Mouse (Mus musculus): Measurements from ENCODE around the gene Mpzl1. TPM values are rescaled to one million over a fixed set of nuclear protein-coding genes. Genes with fewer than 3 reads are reported as not detected.

Mpzl1 gene
- polyA plus RNA-seq, 1 experiment from 2014 or later: 149 TPM

DNA sequence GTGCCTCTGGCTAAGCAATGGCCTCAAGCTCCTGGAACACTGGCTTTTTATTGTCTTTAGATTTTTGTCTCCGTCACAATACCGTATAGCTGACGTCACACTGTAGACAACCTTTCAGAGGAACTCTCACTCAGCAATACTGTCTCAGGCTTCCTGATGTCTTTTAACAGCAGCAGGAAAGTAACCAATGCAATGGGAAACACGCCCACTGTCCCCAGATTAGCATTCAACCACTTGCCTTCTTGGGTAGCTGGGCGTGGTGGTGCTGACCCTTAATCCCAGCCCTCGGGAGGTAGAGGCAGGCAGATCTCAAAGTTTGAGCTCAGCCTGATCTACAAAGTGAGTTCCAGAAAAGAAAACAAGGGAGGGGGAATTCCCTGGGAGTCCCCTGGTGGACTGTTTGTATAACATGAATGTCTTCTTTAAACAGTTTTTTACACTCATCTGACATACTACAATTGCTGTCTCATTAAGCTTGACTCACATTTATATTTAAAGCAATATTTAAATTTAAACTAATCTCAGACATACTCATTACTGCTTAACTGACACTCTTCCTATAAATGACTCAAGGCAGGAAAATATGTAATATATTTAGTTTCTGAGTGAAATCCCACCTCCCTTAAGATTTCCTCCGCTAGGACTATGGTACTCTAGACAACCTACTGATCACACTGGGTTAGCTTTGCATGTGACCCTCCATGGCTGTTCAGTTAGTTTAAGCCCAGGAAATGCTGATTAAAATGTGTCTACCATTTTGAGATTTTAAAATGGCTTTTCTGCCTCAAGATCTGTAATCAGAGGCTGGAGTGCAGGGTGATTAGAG, 24.6 kb downstream of the Mpzl1 start:
- DNase-seq (ENCODE audit: low spot score) (peak; percentile 51), ATAC-seq (peak; percentile 45)
- H3K36me3 ChIP-seq (ENCODE audit: insufficient read depth, low read length): no peaks in the 10 kb centered on the region; the same call in 1 of the 2 replicates
- no peak overlapping the region for H3K4me3 ChIP-seq (ENCODE audit: low read depth, low read length)
- no peaks in the 10 kb centered on the region for H3K9me3 ChIP-seq (ENCODE audit: low read length)
- WGBS: 47% methylated on average over 7 of the region's 7 CpGs
- H3K4me2 ChIP-seq (replicated peaks; ENCODE audit: low read depth, low read length): no peak overlapping the region
- H3K27ac ChIP-seq (ENCODE audit: low read length): peak overlapping the region; percentile 59; the same call in 1 of the 2 replicates
- no peak overlapping the region for H3K9ac ChIP-seq (replicated peaks; ENCODE audit: low read depth)
- H3K4me1 ChIP-seq (ENCODE audit: insufficient read depth, low read depth, low read length): peaks cover 6% of the 10 kb centered on the region; the same call in 1 of the 2 replicates
- no peaks in the 10 kb centered on the region for H3K27me3 ChIP-seq (replicated peaks; ENCODE audit: insufficient read depth, low read length)
- TF ChIP-seq EP300 (IDR thresholded peaks at IDR 0.05) (no peak), CTCF (IDR thresholded peaks at IDR 0.05) (peak; percentile 47)

DNA sequence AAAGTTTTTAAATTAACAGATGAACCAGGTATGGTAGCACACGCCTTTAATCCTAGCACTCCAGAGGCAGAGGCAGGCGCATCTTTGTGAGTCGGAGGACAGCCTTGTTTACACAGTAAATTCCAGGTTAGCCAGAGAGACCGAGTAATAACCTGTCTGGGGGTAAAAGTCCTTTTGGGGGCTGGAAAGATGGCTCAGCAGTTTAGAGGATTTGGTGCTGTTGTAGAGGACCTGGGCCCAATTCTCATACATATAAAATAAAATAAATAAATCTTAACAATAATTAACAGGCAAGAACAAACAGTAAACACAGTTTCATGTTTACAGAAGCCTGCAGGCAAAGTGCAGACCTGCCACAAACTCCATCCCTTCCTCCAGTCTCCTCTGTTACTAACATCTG, 25.4 kb downstream of the Mpzl1 start:
- no peak for TF ChIP-seq CTCF (IDR thresholded peaks at IDR 0.05)
- TF ChIP-seq EP300 (IDR thresholded peaks at IDR 0.05): no peak
- DNase-seq (ENCODE audit: low spot score) (no peak), ATAC-seq (no peak)
- Histone ChIP-seq H3K36me3 (ENCODE audit: insufficient read depth, low read length) (no peaks in the 10 kb centered on the region; the same call in 1 of the 2 replicates), H3K4me2 (replicated peaks; ENCODE audit: low read depth, low read length) (no peak overlapping the region), H3K4me3 (ENCODE audit: low read depth, low read length) (no peak overlapping the region), H3K27me3 (replicated peaks; ENCODE audit: insufficient read depth, low read length) (no peaks in the 10 kb centered on the region), H3K27ac (ENCODE audit: low read length) (no peak overlapping the region), H3K9me3 (ENCODE audit: low read length) (no peaks in the 10 kb centered on the region), H3K9ac (replicated peaks; ENCODE audit: low read depth) (no peak overlapping the region), H3K4me1 (ENCODE audit: insufficient read depth, low read depth, low read length) (peaks cover 6% of the 10 kb centered on the region; the same call in 1 of the 2 replicates)
- 60% methylated on average over 4 of the region's 4 CpGs for WGBS

DNA sequence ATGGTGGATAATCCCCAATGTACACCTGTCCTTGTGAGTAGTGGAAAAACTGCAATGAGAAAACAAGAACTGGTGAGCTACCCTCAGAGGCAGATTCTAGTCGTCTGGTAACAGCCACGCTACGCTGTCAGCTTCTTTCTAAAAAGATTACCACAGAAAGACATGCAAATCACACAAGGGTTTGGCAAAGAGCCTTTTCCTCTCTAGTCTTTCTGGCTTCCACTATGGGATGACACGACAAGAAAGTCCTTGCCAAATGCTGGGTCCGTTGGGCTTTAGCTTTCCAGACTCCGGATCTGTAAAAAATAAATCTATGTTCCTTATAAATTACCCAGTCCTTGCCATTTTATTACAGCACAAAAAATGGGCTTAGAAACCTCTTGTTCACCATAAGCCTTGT, 28.6 kb downstream of the Mpzl1 start:
- Histone ChIP-seq H3K4me1 (ENCODE audit: insufficient read depth, low read depth, low read length) (peaks cover 5% of the 10 kb centered on the region; the same call in 1 of the 2 replicates), H3K36me3 (ENCODE audit: insufficient read depth, low read length) (peaks cover 8% of the 10 kb centered on the region; the same call in 1 of the 2 replicates), H3K9ac (replicated peaks; ENCODE audit: low read depth) (no peak overlapping the region), H3K4me2 (replicated peaks; ENCODE audit: low read depth, low read length) (no peak overlapping the region), H3K27ac (ENCODE audit: low read length) (no peak overlapping the region), H3K27me3 (replicated peaks; ENCODE audit: insufficient read depth, low read length) (no peaks in the 10 kb centered on the region), H3K4me3 (ENCODE audit: low read depth, low read length) (no peak overlapping the region), H3K9me3 (ENCODE audit: low read length) (no peaks in the 10 kb centered on the region)
- TF ChIP-seq CTCF (IDR thresholded peaks at IDR 0.05) (no peak), EP300 (IDR thresholded peaks at IDR 0.05) (no peak)
- 59% methylated on average over 6 of the region's 6 CpGs for WGBS
- DNase-seq (ENCODE audit: low spot score) (peak; percentile 71), ATAC-seq (no peak)

DNA sequence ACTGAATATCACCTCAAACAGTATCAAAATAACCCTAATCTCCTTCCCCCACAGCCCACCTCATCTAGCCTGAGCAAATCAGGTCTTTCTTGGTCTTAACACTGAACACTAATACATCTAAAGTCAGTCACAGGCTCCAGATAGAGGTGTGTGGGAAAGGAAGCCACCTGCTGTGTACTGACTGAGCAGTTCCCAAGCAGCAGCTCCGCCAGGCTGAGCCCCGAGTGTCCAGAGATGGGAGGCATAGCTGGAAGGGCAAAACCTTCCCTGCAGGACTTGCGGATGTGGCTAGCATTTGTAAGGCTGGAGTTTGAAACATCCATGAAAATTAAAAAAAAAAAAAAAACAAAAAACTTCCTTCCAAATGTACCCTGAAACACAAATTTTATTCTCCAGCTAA, 29.2 kb downstream of the Mpzl1 start:
- ATAC-seq (no peak), DNase-seq (ENCODE audit: low spot score) (no peak)
- TF ChIP-seq CTCF (IDR thresholded peaks at IDR 0.05) (no peak), EP300 (IDR thresholded peaks at IDR 0.05) (no peak)
- Histone ChIP-seq H3K4me1 (ENCODE audit: insufficient read depth, low read depth, low read length) (no peaks in the 10 kb centered on the region; the same call in 1 of the 2 replicates), H3K9ac (replicated peaks; ENCODE audit: low read depth) (no peak overlapping the region), H3K4me2 (replicated peaks; ENCODE audit: low read depth, low read length) (no peak overlapping the region), H3K27me3 (replicated peaks; ENCODE audit: insufficient read depth, low read length) (no peaks in the 10 kb centered on the region), H3K9me3 (ENCODE audit: low read length) (no peaks in the 10 kb centered on the region), H3K27ac (ENCODE audit: low read length) (no peak overlapping the region), H3K4me3 (ENCODE audit: low read depth, low read length) (no peak overlapping the region), H3K36me3 (ENCODE audit: insufficient read depth, low read length) (peaks cover 8% of the 10 kb centered on the region; the same call in 1 of the 2 replicates)
- 75% methylated on average over 3 of the region's 3 CpGs for WGBS

DNA sequence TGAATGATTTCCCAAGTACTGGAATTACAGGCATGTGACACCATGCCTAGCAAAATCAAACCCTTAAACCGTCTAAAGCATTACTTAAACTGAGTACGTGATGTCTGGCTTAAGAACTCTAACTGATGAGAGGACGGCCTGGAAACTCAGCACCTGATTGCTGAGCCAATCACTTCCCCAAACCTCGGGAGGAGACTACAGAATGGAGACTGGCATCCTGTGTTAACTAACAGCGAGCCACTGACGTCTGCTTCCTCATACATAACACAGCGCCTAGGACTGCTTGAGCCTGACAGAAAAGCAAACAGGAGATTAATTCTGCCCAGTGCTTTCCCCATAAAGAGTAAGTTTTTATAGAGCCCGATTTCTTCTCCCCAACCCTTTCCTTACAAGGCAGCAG, 30.1 kb downstream of the Mpzl1 start:
- DNase-seq (ENCODE audit: low spot score) (no peak), ATAC-seq (no peak)
- no peaks in the 10 kb centered on the region for H3K27me3 ChIP-seq (replicated peaks; ENCODE audit: insufficient read depth, low read length)
- H3K36me3 ChIP-seq (ENCODE audit: insufficient read depth, low read length): peaks cover 8% of the 10 kb centered on the region; the same call in 1 of the 2 replicates
- no peaks in the 10 kb centered on the region for H3K9me3 ChIP-seq (ENCODE audit: low read length)
- no peak overlapping the region for H3K27ac ChIP-seq (ENCODE audit: low read length)
- 75% methylated on average over 8 of the region's 8 CpGs for WGBS
- no peak overlapping the region for H3K4me2 ChIP-seq (replicated peaks; ENCODE audit: low read depth, low read length)
- H3K4me1 ChIP-seq (ENCODE audit: insufficient read depth, low read depth, low read length): no peaks in the 10 kb centered on the region
- H3K4me3 ChIP-seq (ENCODE audit: low read depth, low read length): no peak overlapping the region
- no peak overlapping the region for H3K9ac ChIP-seq (replicated peaks; ENCODE audit: low read depth)
- no peak for TF ChIP-seq EP300 (IDR thresholded peaks at IDR 0.05)
- no peak for TF ChIP-seq CTCF (IDR thresholded peaks at IDR 0.05)

DNA sequence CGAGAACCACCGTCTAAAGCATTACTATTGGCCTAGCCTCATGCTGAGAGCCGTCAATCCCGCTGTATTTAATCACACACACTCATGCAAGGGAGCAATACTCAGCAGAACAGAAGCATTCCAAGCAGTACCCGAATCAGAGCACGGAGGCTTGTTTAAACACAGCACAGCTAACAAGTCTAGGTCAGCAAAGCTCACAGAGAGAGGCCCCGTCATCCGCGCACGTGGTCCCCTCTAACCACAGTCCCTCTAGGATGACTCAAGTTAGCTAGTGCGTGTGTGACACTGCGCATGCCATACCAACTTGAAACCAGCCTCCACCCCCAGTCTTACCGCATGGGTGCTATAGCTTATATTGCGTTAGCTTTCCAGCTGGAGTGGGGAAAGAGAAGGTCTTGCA, 31.1 kb downstream of the Mpzl1 start:
- Histone ChIP-seq H3K36me3 (ENCODE audit: insufficient read depth, low read length) (peaks cover 8% of the 10 kb centered on the region; the same call in 1 of the 2 replicates), H3K27me3 (replicated peaks; ENCODE audit: insufficient read depth, low read length) (no peaks in the 10 kb centered on the region), H3K4me2 (replicated peaks; ENCODE audit: low read depth, low read length) (no peak overlapping the region), H3K4me3 (ENCODE audit: low read depth, low read length) (no peak overlapping the region), H3K27ac (ENCODE audit: low read length) (no peak overlapping the region), H3K9ac (replicated peaks; ENCODE audit: low read depth) (no peak overlapping the region), H3K9me3 (ENCODE audit: low read length) (no peaks in the 10 kb centered on the region), H3K4me1 (ENCODE audit: insufficient read depth, low read depth, low read length) (no peaks in the 10 kb centered on the region)
- peak; percentile 91 for ATAC-seq
- WGBS: 50% methylated on average over 14 of the region's 14 CpGs
- TF ChIP-seq CTCF (IDR thresholded peaks at IDR 0.05): no peak
- no peak for TF ChIP-seq EP300 (IDR thresholded peaks at IDR 0.05)
- DNase-seq (ENCODE audit: low spot score): peak; percentile 76
